Mouse (Mus musculus) C2C12 (cell line): ENCODE measurements around the gene Map4k4. TPM values are rescaled to one million over a fixed set of nuclear protein-coding genes. Genes with fewer than 3 reads are reported as not detected.

Experiments used
- H3K27me3 ChIP-seq: one replicate; pipeline ENCODE4 v1.6.1; 2011; ENCODE audit not compliant: control insufficient read depth, insufficient read depth, insufficient read length
- H3K36me3 ChIP-seq: one replicate; pipeline ENCODE4 v1.6.1; 2011; ENCODE audit not compliant: control insufficient read depth, insufficient read depth
- H3K4me3 ChIP-seq: one replicate; pipeline ENCODE4 v1.5.1; 2011; ENCODE audit warnings: mild to moderate bottlenecking, control low read depth; ENCODE audit not compliant: poor library complexity, insufficient read depth, severe bottlenecking
- H3K79me2 ChIP-seq: one replicate; pipeline ENCODE4 v1.6.1; 2011; ENCODE audit not compliant: control insufficient read depth, insufficient read depth
- H3K79me3 ChIP-seq: one replicate; pipeline ENCODE4 v1.6.1; 2011; ENCODE audit warnings: low read depth, control low read depth
- H3ac ChIP-seq: one replicate; pipeline ENCODE3; 2011; ENCODE audit warnings: low read depth; ENCODE audit not compliant: control insufficient read depth, insufficient read length
- CEBPB ChIP-seq: IDR thresholded peaks from one replicate; pipeline ENCODE4 v1.6.1; 2011; ENCODE audit warnings: low read depth, mild to moderate bottlenecking, control low read depth, moderate library complexity
- CTCF ChIP-seq: IDR thresholded peaks from one replicate; pipeline ENCODE4 v1.5.1; 2011; ENCODE audit not compliant: control insufficient read depth, insufficient read depth, insufficient read length
- FOSL1 ChIP-seq: IDR thresholded peaks from one replicate; pipeline ENCODE4 v1.8.0; 2011; ENCODE audit warnings: mild to moderate bottlenecking, low read length; ENCODE audit not compliant: poor library complexity, insufficient read depth, severe bottlenecking
- MAX ChIP-seq: IDR thresholded peaks from one replicate; pipeline ENCODE4 v1.6.1; 2011; ENCODE audit warnings: mild to moderate bottlenecking, control low read depth
- MYOD1 ChIP-seq: IDR thresholded peaks from one replicate; pipeline ENCODE4 v1.6.1; 2011; ENCODE audit warnings: low read depth; ENCODE audit not compliant: control insufficient read depth, insufficient read length
- MYOG ChIP-seq: IDR thresholded peaks from one replicate; pipeline ENCODE4 v1.6.1; 2011; ENCODE audit not compliant: control insufficient read depth, insufficient read length; ENCODE audit errors: extremely low read depth
- USF1 ChIP-seq: IDR thresholded peaks from one replicate; pipeline ENCODE4 v1.6.1; 2011; ENCODE audit warnings: low read depth, mild to moderate bottlenecking, control low read depth, moderate library complexity
- polyA plus RNA-seq: library from polyadenylated mRNA; unstranded; fragments of >200 nt; fragmentation: generic; extraction: Trizol; gene quantifications from one replicate; pipeline ENCODE4 v1.2.1, GENCODE M21; 2012; ENCODE audit warnings: missing spikeins

The Map4k4 gene
- polyA plus RNA-seq, 1 experiment, result 141 TPM

- Histone ChIP-seq H3K36me3 (peaks cover 91% of the 10 kb centered on the region), H3ac (no peak overlapping the region), H3K27me3 (no peaks in the 10 kb centered on the region), H3K79me2 (peaks cover 27% of the 10 kb centered on the region), H3K4me3 (no peak overlapping the region), H3K79me3 (peaks cover 10% of the 10 kb centered on the region)
- no peak for TF ChIP-seq CTCF
- TF ChIP-seq MYOG, result no peak
- no peak for TF ChIP-seq MAX
- no peak for TF ChIP-seq CEBPB
- TF ChIP-seq MYOD1, result no peak
These were observed 93.2 kb downstream of the Map4k4 start for GRCm38 (mm10) chr1:39993921-39994320.

DNA sequence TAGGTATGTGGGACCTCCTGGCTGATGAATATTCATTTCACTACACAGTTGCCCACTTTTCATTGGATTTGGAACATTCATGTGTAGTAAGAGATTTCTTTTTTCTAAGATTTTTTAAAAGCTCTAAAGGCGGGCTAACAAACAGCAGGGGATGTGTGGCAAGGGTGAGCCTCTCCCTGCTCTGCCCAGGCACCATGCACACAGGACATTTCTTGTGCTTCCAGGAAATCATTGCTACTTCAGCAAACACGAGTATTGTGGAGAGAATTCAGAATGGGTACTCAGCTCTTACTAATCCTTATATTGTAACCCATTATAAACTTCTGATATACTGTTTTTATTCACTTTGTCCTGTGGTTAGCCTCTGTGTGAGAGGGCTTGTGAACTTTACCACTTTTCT lies 94.9 kb downstream of the Map4k4 start:
- H3K79me2 ChIP-seq, result peaks cover 24% of the 10 kb centered on the region
- H3K36me3 ChIP-seq, result peaks cover 93% of the 10 kb centered on the region
- TF ChIP-seq USF1, result no peak
- TF ChIP-seq MYOD1, result no peak
- TF ChIP-seq MAX, result no peak
- TF ChIP-seq CEBPB, result no peak
- no peak for TF ChIP-seq FOSL1
- no peak for TF ChIP-seq CTCF
- TF ChIP-seq MYOG, result no peak
- no peak overlapping the region for H3ac ChIP-seq
- no peak overlapping the region for H3K4me3 ChIP-seq
- H3K79me3 ChIP-seq, result peaks cover 15% of the 10 kb centered on the region
- no peaks in the 10 kb centered on the region for H3K27me3 ChIP-seq

DNA sequence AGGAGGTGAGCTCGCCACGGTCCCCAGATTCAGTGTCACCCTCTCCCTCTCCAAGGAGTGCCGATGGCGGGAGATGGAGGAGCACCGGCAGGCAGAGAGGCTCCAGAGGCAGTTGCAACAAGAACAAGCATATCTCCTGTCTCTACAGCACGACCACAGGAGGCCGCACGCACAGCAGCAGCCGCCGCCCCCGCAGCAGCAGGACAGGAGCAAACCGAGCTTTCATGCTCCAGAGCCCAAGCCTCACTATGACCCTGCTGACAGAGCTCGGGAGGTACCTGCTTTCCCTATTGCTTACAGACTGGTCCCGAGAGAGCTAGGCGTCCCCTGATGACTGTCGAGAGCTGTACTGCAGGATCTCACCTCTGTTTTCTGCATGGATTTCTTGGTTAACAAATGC lies 99.8 kb downstream of the Map4k4 start:
- Histone ChIP-seq H3K27me3 (no peaks in the 10 kb centered on the region), H3K79me3 (peaks cover 16% of the 10 kb centered on the region), H3K36me3 (peaks cover 98% of the 10 kb centered on the region), H3ac (no peak overlapping the region), H3K4me3 (no peak overlapping the region), H3K79me2 (peaks cover 44% of the 10 kb centered on the region)
- TF ChIP-seq FOSL1, result no peak
- no peak for TF ChIP-seq USF1
- no peak for TF ChIP-seq MYOG
- no peak for TF ChIP-seq MAX
- TF ChIP-seq CEBPB, result no peak
- no peak for TF ChIP-seq CTCF
- no peak for TF ChIP-seq MYOD1

- peaks cover 98% of the 10 kb centered on the region for H3K36me3 ChIP-seq
- H3K79me3 ChIP-seq, result peaks cover 14% of the 10 kb centered on the region
- peak; percentile 19 for TF ChIP-seq CTCF
- no peak for TF ChIP-seq FOSL1
- no peaks in the 10 kb centered on the region for H3K27me3 ChIP-seq
- H3ac ChIP-seq, result no peak overlapping the region
- peaks cover 41% of the 10 kb centered on the region for H3K79me2 ChIP-seq
- H3K4me3 ChIP-seq, result no peak overlapping the region
These were observed 100.2 kb downstream of the Map4k4 start for GRCm38 (mm10) chr1:40000899-40001298.

- Histone ChIP-seq H3K79me3 (peaks cover 14% of the 10 kb centered on the region), H3K4me3 (no peak overlapping the region), H3K36me3 (peaks cover 98% of the 10 kb centered on the region), H3K79me2 (peaks cover 41% of the 10 kb centered on the region), H3ac (no peak overlapping the region), H3K27me3 (no peaks in the 10 kb centered on the region)
- TF ChIP-seq CEBPB (no peak), MYOD1 (no peak), FOSL1 (no peak), CTCF (no peak), USF1 (no peak), MAX (no peak), MYOG (no peak)
These were observed 101.5 kb downstream of the Map4k4 start for GRCm38 (mm10) chr1:40002129-40002727.

GRCm38 (mm10) chr1:40006043-40006651 lies 105.4 kb downstream of the Map4k4 start:
- Histone ChIP-seq H3K79me2 (peaks cover 23% of the 10 kb centered on the region), H3K27me3 (no peaks in the 10 kb centered on the region), H3K4me3 (no peak overlapping the region), H3K36me3 (peaks cover 96% of the 10 kb centered on the region), H3K79me3 (peaks cover 6% of the 10 kb centered on the region), H3ac (no peak overlapping the region)
- TF ChIP-seq USF1 (no peak), CEBPB (no peak), CTCF (no peak), FOSL1 (no peak), MYOG (no peak), MYOD1 (no peak), MAX (no peak)
